Mouse (Mus musculus): ENCODE measurements around the gene Tbc1d1. TPM values are rescaled to one million over a fixed set of nuclear protein-coding genes. Genes with fewer than 3 reads are reported as not detected.

The Tbc1d1 gene
- polyA plus RNA-seq, 1 experiment from 2014 or later, result 32.3 TPM

- Histone ChIP-seq H3K27me3 (replicated peaks; ENCODE audit: control insufficient read depth, insufficient read depth, low read length) (no peaks in the 10 kb centered on the region), H3K9ac (ENCODE audit: low read depth, low read length) (no peak overlapping the region), H3K4me3 (ENCODE audit: low read length) (no peak overlapping the region), H3K27ac (ENCODE audit: low read length) (0 out of 2 replicates have a peak overlapping the region, but pooled peaks have one; percentile 46), H3K36me3 (ENCODE audit: control insufficient read depth, insufficient read depth, low read length) (no peaks in the 10 kb centered on the region), H3K9me3 (ENCODE audit: control insufficient read depth, low read length) (no peaks in the 10 kb centered on the region), H3K4me2 (ENCODE audit: low read depth, low read length) (no peak overlapping the region), H3K4me1 (ENCODE audit: control insufficient read depth, insufficient read depth, low read length) (peaks cover 34% of the 10 kb centered on the region)
- WGBS, result 52% methylated on average over 5 of the region's 5 CpGs
- peak; percentile 16; the same call in 1 of the 2 replicates for ATAC-seq
Observed at GRCm38 (mm10) chr5:64244745-64245144, 88.6 kb downstream of the Tbc1d1 start.

- Histone ChIP-seq H3K4me1 (ENCODE audit: control insufficient read depth, insufficient read depth, low read length) (peaks cover 7% of the 10 kb centered on the region), H3K9ac (ENCODE audit: low read depth, low read length) (no peak overlapping the region), H3K36me3 (ENCODE audit: control insufficient read depth, insufficient read depth, low read length) (no peaks in the 10 kb centered on the region), H3K9me3 (ENCODE audit: control insufficient read depth, low read length) (no peaks in the 10 kb centered on the region), H3K27ac (ENCODE audit: low read length) (0 out of 2 replicates have a peak overlapping the region, but pooled peaks have one; percentile 61), H3K4me3 (ENCODE audit: low read length) (no peak overlapping the region), H3K27me3 (replicated peaks; ENCODE audit: control insufficient read depth, insufficient read depth, low read length) (no peaks in the 10 kb centered on the region), H3K4me2 (ENCODE audit: low read depth, low read length) (no peak overlapping the region)
- 52% methylated on average over 5 of the region's 5 CpGs for WGBS
- peak; percentile 79 for ATAC-seq
Observed at GRCm38 (mm10) chr5:64251435-64251834, 95.3 kb downstream of the Tbc1d1 start.

GRCm38 (mm10) chr5:64254278-64254677 lies 98.2 kb downstream of the Tbc1d1 start:
- Histone ChIP-seq H3K4me1 (ENCODE audit: control insufficient read depth, insufficient read depth, low read length) (peaks cover 10% of the 10 kb centered on the region), H3K27me3 (replicated peaks; ENCODE audit: control insufficient read depth, insufficient read depth, low read length) (no peaks in the 10 kb centered on the region), H3K4me3 (ENCODE audit: low read length) (peak overlapping the region; percentile 10; the same call in 1 of the 2 replicates), H3K36me3 (ENCODE audit: control insufficient read depth, insufficient read depth, low read length) (no peaks in the 10 kb centered on the region), H3K9me3 (ENCODE audit: control insufficient read depth, low read length) (no peaks in the 10 kb centered on the region), H3K27ac (ENCODE audit: low read length) (peak overlapping the region; percentile 78), H3K4me2 (ENCODE audit: low read depth, low read length) (peak overlapping the region; percentile 39), H3K9ac (ENCODE audit: low read depth, low read length) (peak overlapping the region; percentile 53)
- 43% methylated on average over 3 of the region's 3 CpGs for WGBS
- ATAC-seq, result peak; percentile 72

- H3K4me2 ChIP-seq (ENCODE audit: low read depth, low read length), result peak overlapping the region; percentile 22
- H3K9ac ChIP-seq (ENCODE audit: low read depth, low read length), result 0 out of 2 replicates have a peak overlapping the region, but pooled peaks have one; percentile 12
- H3K9me3 ChIP-seq (ENCODE audit: control insufficient read depth, low read length), result no peaks in the 10 kb centered on the region
- peak overlapping the region; percentile 76 for H3K27ac ChIP-seq (ENCODE audit: low read length)
- ATAC-seq, result peak; percentile 7
- H3K36me3 ChIP-seq (ENCODE audit: control insufficient read depth, insufficient read depth, low read length), result no peaks in the 10 kb centered on the region
- no peak overlapping the region for H3K4me3 ChIP-seq (ENCODE audit: low read length)
- H3K4me1 ChIP-seq (ENCODE audit: control insufficient read depth, insufficient read depth, low read length), result peaks cover 10% of the 10 kb centered on the region
- WGBS, result 54% methylated on average over 6 of the region's 6 CpGs
- H3K27me3 ChIP-seq (replicated peaks; ENCODE audit: control insufficient read depth, insufficient read depth, low read length), result no peaks in the 10 kb centered on the region
Observed at GRCm38 (mm10) chr5:64254988-64255387, 98.9 kb downstream of the Tbc1d1 start.

- Histone ChIP-seq H3K4me2 (ENCODE audit: low read depth, low read length) (no peak overlapping the region), H3K27me3 (replicated peaks; ENCODE audit: control insufficient read depth, insufficient read depth, low read length) (no peaks in the 10 kb centered on the region), H3K4me1 (ENCODE audit: control insufficient read depth, insufficient read depth, low read length) (peaks cover 11% of the 10 kb centered on the region; the same call in 1 of the 2 replicates), H3K36me3 (ENCODE audit: control insufficient read depth, insufficient read depth, low read length) (no peaks in the 10 kb centered on the region), H3K4me3 (ENCODE audit: low read length) (no peak overlapping the region), H3K9ac (ENCODE audit: low read depth, low read length) (no peak overlapping the region), H3K27ac (ENCODE audit: low read length) (peak overlapping the region; percentile 65; the same call in 1 of the 2 replicates), H3K9me3 (ENCODE audit: control insufficient read depth, low read length) (no peaks in the 10 kb centered on the region)
- 82% methylated on average over 11 of the region's 11 CpGs for WGBS
- ATAC-seq, result no peak
Observed at GRCm38 (mm10) chr5:64263348-64263747, 107.2 kb downstream of the Tbc1d1 start.

- Histone ChIP-seq H3K36me3 (ENCODE audit: control insufficient read depth, insufficient read depth, low read length) (no peaks in the 10 kb centered on the region), H3K27ac (ENCODE audit: low read length) (peak overlapping the region; percentile 72), H3K4me2 (ENCODE audit: low read depth, low read length) (no peak overlapping the region), H3K4me3 (ENCODE audit: low read length) (peak overlapping the region; percentile 6; the same call in 1 of the 2 replicates), H3K4me1 (ENCODE audit: control insufficient read depth, insufficient read depth, low read length) (peaks cover 11% of the 10 kb centered on the region; the same call in 1 of the 2 replicates), H3K9ac (ENCODE audit: low read depth, low read length) (peak overlapping the region; percentile 41; the same call in 1 of the 2 replicates), H3K9me3 (ENCODE audit: control insufficient read depth, low read length) (no peaks in the 10 kb centered on the region), H3K27me3 (replicated peaks; ENCODE audit: control insufficient read depth, insufficient read depth, low read length) (no peaks in the 10 kb centered on the region)
- 51% methylated on average over 13 of the region's 13 CpGs for WGBS
- ATAC-seq, result peak; percentile 75
Observed at GRCm38 (mm10) chr5:64263898-64264478, 107.9 kb downstream of the Tbc1d1 start.

- no peaks in the 10 kb centered on the region for H3K9me3 ChIP-seq (ENCODE audit: control insufficient read depth, low read length)
- ATAC-seq, result no peak
- no peak overlapping the region for H3K4me2 ChIP-seq (ENCODE audit: low read depth, low read length)
- peaks cover 13% of the 10 kb centered on the region; the same call in 1 of the 2 replicates for H3K4me1 ChIP-seq (ENCODE audit: control insufficient read depth, insufficient read depth, low read length)
- no peak overlapping the region for H3K4me3 ChIP-seq (ENCODE audit: low read length)
- no peak overlapping the region for H3K27ac ChIP-seq (ENCODE audit: low read length)
- 27% methylated on average over 3 of the region's 3 CpGs for WGBS
- no peaks in the 10 kb centered on the region for H3K36me3 ChIP-seq (ENCODE audit: control insufficient read depth, insufficient read depth, low read length)
- no peaks in the 10 kb centered on the region for H3K27me3 ChIP-seq (replicated peaks; ENCODE audit: control insufficient read depth, insufficient read depth, low read length)
- H3K9ac ChIP-seq (ENCODE audit: low read depth, low read length), result no peak overlapping the region
Observed at GRCm38 (mm10) chr5:64265145-64265544, 109.0 kb downstream of the Tbc1d1 start.

- H3K36me3 ChIP-seq (ENCODE audit: control insufficient read depth, insufficient read depth, low read length), result no peaks in the 10 kb centered on the region
- no peak overlapping the region for H3K4me2 ChIP-seq (ENCODE audit: low read depth, low read length)
- ATAC-seq, result no peak
- 84% methylated on average over 3 of the region's 3 CpGs for WGBS
- no peak overlapping the region for H3K4me3 ChIP-seq (ENCODE audit: low read length)
- peaks cover 13% of the 10 kb centered on the region; the same call in 1 of the 2 replicates for H3K4me1 ChIP-seq (ENCODE audit: control insufficient read depth, insufficient read depth, low read length)
- H3K27ac ChIP-seq (ENCODE audit: low read length), result peak overlapping the region; percentile 11; the same call in 1 of the 2 replicates
- no peaks in the 10 kb centered on the region for H3K9me3 ChIP-seq (ENCODE audit: control insufficient read depth, low read length)
- H3K9ac ChIP-seq (ENCODE audit: low read depth, low read length), result no peak overlapping the region
- H3K27me3 ChIP-seq (replicated peaks; ENCODE audit: control insufficient read depth, insufficient read depth, low read length), result no peaks in the 10 kb centered on the region
Observed at GRCm38 (mm10) chr5:64265906-64266305, 109.8 kb downstream of the Tbc1d1 start.

- Histone ChIP-seq H3K4me2 (ENCODE audit: low read depth, low read length) (no peak overlapping the region; the same call in 1 of the 2 replicates), H3K4me3 (ENCODE audit: low read length) (no peak overlapping the region), H3K9me3 (ENCODE audit: control insufficient read depth, low read length) (no peaks in the 10 kb centered on the region), H3K36me3 (ENCODE audit: control insufficient read depth, insufficient read depth, low read length) (0 out of 2 replicates have a peak, but pooled peaks cover 6% of the 10 kb centered on the region), H3K27ac (ENCODE audit: low read length) (no peak overlapping the region), H3K9ac (ENCODE audit: low read depth, low read length) (no peak overlapping the region), H3K4me1 (ENCODE audit: control insufficient read depth, insufficient read depth, low read length) (peaks cover 13% of the 10 kb centered on the region; the same call in 1 of the 2 replicates), H3K27me3 (replicated peaks; ENCODE audit: control insufficient read depth, insufficient read depth, low read length) (no peaks in the 10 kb centered on the region)
- WGBS, result 70% methylated on average over 2 of the region's 2 CpGs
- ATAC-seq, result peak; percentile 52
Observed at GRCm38 (mm10) chr5:64266534-64266933, 110.4 kb downstream of the Tbc1d1 start.

All from intestine, embryonic 16.5 days (tissue).